Mouse (Mus musculus) forelimb bud, embryonic 11.5 days (tissue): ENCODE data around the gene Arl8a.

Experiments used
- DNase-seq: peaks from one replicate; pipeline ENCODE4 v3.0.0-alpha.2; 2012; ENCODE audit warnings: low read depth, low spot score

Arl8a gene

DNA sequence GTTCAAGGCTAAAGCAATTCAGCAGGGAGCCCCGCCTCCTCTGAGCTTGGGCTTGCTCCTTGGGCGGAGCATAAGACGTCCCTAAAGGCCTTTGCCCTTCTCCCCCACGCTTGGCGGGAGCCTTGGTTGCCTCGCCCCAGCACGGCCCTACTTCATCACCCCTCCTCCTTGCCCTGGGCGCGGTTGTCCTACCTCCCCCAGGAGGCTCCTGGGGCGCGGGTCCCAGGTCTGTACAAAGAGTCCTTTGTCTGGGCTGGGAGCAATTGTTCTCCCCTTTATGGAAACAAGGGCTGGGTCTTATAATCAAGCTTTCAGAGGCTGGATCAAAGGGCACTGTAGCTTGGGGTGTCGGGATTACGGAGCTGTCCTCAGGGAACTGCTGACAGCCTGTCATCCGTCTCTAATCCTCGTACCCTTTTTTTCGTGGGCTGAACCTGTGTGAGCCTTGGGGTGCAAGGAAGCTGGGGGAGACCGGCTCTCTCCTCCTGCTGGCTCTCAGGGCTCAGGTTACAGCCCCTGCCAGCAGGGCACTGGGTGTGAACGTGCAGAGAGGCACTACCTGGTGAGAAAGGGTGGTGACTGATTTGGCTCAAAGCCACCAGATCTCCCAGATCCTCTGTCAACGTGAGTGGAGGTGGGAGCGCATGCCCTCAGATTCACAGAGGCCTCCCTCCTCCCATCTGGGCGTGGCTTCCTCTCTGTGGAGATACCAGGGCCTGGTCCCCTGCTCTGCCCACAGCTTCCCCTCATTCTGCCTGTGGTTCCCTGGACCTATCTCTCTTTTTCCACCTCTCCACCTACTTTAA lies 52.6 kb downstream of the Arl8a start:
- peak; percentile 57 for DNase-seq

DNA sequence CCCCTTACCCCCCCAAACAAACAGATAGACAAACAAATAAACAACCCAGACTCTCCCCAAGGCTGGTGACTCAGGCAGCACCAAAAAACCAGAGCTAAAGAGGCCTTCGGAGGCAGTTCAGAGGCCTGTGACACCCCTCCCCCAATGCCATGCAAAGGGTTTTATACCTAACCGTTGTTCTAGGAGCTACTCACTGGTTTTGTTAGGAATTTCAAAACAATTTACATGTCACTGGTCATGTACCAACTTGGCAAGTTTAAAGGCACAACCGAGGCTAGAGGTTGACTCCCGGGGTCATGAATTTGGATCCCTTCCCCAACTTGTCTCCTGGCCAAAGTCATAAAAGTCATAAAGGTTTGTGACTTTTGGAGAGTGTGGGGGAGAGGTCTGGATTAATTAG lies 53.8 kb downstream of the Arl8a start:
- no peak for DNase-seq

DNA sequence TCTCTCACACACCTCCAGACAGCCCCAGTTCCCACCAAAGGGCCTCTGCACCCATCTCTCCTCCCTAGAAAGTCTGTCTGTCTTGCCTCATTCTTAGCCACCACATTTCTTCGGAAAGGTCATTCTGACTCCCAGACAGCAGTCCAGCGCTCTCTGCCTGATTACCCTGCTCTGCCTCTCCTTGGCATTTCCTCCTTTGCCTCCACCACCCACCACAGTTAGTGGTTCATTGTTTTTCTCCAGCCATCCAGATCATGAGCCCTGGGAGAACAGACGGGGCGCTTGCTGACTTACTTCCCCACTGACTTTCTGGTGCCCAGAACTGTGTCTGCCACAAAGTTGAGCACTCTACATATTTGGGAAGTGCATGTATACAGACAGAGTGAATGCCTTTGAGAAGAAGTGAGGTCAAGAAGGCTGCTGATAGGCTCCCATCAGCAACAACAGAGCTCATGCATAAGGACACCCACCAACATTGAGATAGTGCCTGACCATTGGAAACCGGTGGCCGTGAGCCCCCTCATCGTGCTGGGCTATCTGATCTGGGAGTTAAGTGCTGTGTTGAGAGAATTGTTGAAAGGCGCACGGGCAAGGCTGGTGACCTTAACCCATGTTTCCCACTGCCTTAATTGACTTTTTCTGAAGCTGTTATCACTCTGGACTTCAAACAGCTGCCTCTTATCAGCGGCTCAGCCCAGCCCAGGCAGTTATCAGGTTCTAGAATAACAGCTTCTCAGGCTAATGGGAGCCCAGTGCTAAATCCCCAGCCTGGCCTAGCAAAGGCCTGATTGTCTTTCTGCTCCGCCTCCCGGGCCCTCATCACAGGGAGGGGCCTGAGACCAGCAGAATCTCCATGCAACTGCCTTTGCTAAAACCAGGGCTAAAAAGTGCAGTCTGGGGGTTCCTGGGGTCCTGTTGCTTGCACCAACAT lies 57.8 kb downstream of the Arl8a start:
- DNase-seq, result no peak

DNA sequence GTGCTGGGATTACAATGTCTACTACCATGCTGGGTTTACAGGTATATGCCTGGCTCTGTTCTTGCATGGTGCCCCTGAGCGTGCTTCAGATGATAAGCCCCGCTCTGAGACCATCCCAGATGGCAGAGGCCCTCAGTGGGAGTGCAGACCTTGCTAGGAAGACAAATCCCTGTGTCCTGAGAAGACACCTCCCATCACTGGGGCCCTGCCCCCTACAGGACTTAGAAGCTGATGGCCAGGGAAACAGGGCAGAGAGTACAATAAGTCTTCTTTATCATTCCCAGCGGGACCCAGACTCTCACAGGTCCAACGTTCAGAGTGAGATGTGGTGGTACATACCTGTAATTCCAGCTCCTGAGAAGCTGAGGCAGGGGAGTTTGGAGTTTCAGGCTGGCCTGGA lies 58.6 kb downstream of the Arl8a start:
- no peak for DNase-seq
